ENCODE assay signal across 13 mouse cellular contexts in the genomic region with DNA sequence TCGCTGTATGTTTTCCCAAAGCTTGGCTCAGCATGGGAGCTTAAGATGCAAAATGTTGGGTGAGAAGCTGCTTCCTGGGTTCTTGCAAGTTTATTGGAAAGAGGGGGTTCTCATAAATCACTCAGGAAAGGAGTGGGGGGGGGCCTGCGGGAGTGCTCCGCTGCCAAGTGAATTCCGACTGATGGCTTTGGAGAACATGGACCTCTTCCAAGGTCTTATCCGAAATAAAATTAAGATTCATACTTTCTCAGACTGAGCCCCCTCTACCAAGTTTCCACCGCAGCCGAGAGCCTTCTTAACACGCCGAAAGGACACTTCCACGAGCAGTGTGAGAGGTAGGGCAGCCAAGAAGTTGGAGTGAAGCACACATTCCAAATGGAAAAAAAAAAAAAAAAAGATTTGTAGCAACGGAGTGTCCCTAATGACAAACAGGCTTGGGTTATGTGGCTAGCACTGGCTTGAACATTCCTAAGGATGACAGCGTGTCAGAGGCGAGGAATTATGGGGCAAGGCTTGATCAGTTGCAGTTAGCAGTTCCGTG. TPM values are rescaled to one million over a fixed set of nuclear protein-coding genes. Genes with fewer than 3 reads are reported as not detected.
DNase-seq lines count a peak whose midpoint lies in the region; ATAC-seq and TF ChIP-seq lines count a peak whose summit lies in the region.
"Had no signal": no experiment of that assay in that cellular context is flagged by ENCODE, and none has a peak within 500 bp of the region (broad histone marks: within the 10 kb centered on the region; RNA-seq: fewer than 3 reads in every experiment).

No protein-coding gene starts in this region.

- H3K27ac ChIP-seq in kidney, embryonic 14.5 days (ENCODE audit: low read depth, low read length): 0 out of 2 replicates have a peak overlapping the region, but pooled peaks have one; percentile 47
- peak overlapping the region; percentile 48 for H3K27ac ChIP-seq in embryonic fibroblast, embryonic 13.5 days (ENCODE audit: insufficient read depth, low read length)
- peak overlapping the region; percentile 49; the same call in 1 of the 2 replicates for H3K27ac ChIP-seq in stomach, postnatal 0 days (replicated peaks)
- H3K27ac ChIP-seq: hindbrain, embryonic 14.5 days; neural tube, embryonic 13.5 days had no signal

- no peak for TF ChIP-seq POLR2A in embryonic fibroblast, embryonic 13.5 days (IDR thresholded peaks at IDR 0.05; ENCODE audit: low read depth, low read length)

- no peak overlapping the region for H3K4me3 ChIP-seq in kidney, embryonic 14.5 days (ENCODE audit: low read length)
- no peak overlapping the region for H3K4me3 ChIP-seq in embryonic fibroblast, embryonic 13.5 days (ENCODE audit: insufficient read depth, low read length)
- no peak overlapping the region for H3K4me3 ChIP-seq in stomach, postnatal 0 days (ENCODE audit: low read depth, low read length)
- H3K4me3 ChIP-seq: heart, embryonic 12.5 days; neural tube, embryonic 13.5 days had no signal

- no peak overlapping the region for H3K4me2 ChIP-seq in kidney, embryonic 14.5 days (replicated peaks; ENCODE audit: low read depth, low read length)
- H3K4me2 ChIP-seq in stomach, postnatal 0 days (replicated peaks; ENCODE audit: low read depth): peak overlapping the region; percentile 17
- H3K4me2 ChIP-seq: heart, embryonic 12.5 days; hindbrain, embryonic 14.5 days; neural tube, embryonic 13.5 days had no signal

- H3K9me3 ChIP-seq in kidney, embryonic 14.5 days (ENCODE audit: control insufficient read depth, low read length): no peaks in the 10 kb centered on the region
- H3K9me3 ChIP-seq in stomach, postnatal 0 days (ENCODE audit: control insufficient read depth, low read length): no peaks in the 10 kb centered on the region
- H3K9me3 ChIP-seq: heart, embryonic 12.5 days; neural tube, embryonic 13.5 days had no signal

- WGBS in kidney, embryonic 14.5 days: 61% methylated on average over 14 of the region's 14 CpGs
- WGBS in stomach, postnatal 0 days: 52% methylated on average over 14 of the region's 14 CpGs

- no peak for DNase-seq in kidney, adult 18-20 months
- DNase-seq in kidney, postnatal 4 days: peak; percentile 56 to 71
- peak; percentile 12 for DNase-seq in stomach, postnatal 0 days (ENCODE audit: low spot score)
- DNase-seq in frontal cortex, adult 2 months (ENCODE audit: extremely low spot score in 1 of 2, low spot score in 1 of 2): no peak
- DNase-seq: cerebellum, adult 2 months; midbrain, embryonic 14.5 days had no signal

- H3K4me1 ChIP-seq in kidney, embryonic 14.5 days (ENCODE audit: control insufficient read depth, insufficient read depth, low read length): 0 out of 2 replicates have a peak, but pooled peaks cover 8% of the 10 kb centered on the region
- H3K4me1 ChIP-seq in embryonic fibroblast, embryonic 13.5 days (ENCODE audit: control insufficient read depth, insufficient read depth, low read length): peaks cover 24% of the 10 kb centered on the region
- no peaks in the 10 kb centered on the region for H3K4me1 ChIP-seq in stomach, postnatal 0 days (replicated peaks; ENCODE audit: control insufficient read depth, insufficient read depth)

- H3K27me3 ChIP-seq in kidney, embryonic 14.5 days (ENCODE audit: control insufficient read depth, insufficient read depth, low read length): no peaks in the 10 kb centered on the region
- no peaks in the 10 kb centered on the region for H3K27me3 ChIP-seq in stomach, postnatal 0 days (ENCODE audit: control insufficient read depth, insufficient read depth, low read length)
- H3K27me3 ChIP-seq: heart, embryonic 12.5 days; neural tube, embryonic 13.5 days had no signal

- 0 out of 2 replicates have a peak, but pooled peaks have one; percentile 29 for ATAC-seq in kidney, embryonic 14.5 days (ENCODE audit: low FRiP score, low TSS enrichment)
- ATAC-seq in stomach, postnatal 0 days (ENCODE audit: low FRiP score, low TSS enrichment): no peak
- no peak for ATAC-seq in frontal cortex, adult (ENCODE audit: low TSS enrichment)
- ATAC-seq: forebrain, embryonic 16.5 days had no signal

- no peak for TF ChIP-seq CTCF in embryonic fibroblast, embryonic 13.5 days (IDR thresholded peaks at IDR 0.05; ENCODE audit: borderline replicate concordance, insufficient read depth, low read length)
- TF ChIP-seq CTCF in stomach, postnatal 0 days (IDR thresholded peaks at IDR 0.05; ENCODE audit: low read depth): no peak

- no peak for TF ChIP-seq EP300 in stomach, postnatal 0 days (optimal IDR thresholded peaks at IDR 0.05)

- no peaks in the 10 kb centered on the region for H3K36me3 ChIP-seq in kidney, embryonic 14.5 days (ENCODE audit: control insufficient read depth, insufficient read depth, low read length)
- H3K36me3 ChIP-seq in stomach, postnatal 0 days (ENCODE audit: control insufficient read depth, insufficient read depth, low read length): no peaks in the 10 kb centered on the region
- H3K36me3 ChIP-seq: heart, embryonic 12.5 days; neural tube, embryonic 13.5 days had no signal

- no peak overlapping the region for H3K9ac ChIP-seq in kidney, embryonic 14.5 days (ENCODE audit: low read depth, low read length)
- H3K9ac ChIP-seq in stomach, postnatal 0 days (ENCODE audit: low read length): no peak overlapping the region
- H3K9ac ChIP-seq: heart, embryonic 12.5 days; hindbrain, embryonic 14.5 days; neural tube, embryonic 13.5 days had no signal

RNA-seq across cellular contexts. Expression of gene Prickle1, which starts 34.4 kb away (rescaled TPM):
- polyA plus RNA-seq in kidney, embryonic 14.5 days (2014; fragmentation: Nextera tagmentation; extraction: Ambion mirVana): 12.6 and 27.7 TPM in 2 replicates
- polyA plus RNA-seq in embryonic fibroblast, embryonic 13.5 days (2011; ENCODE audit: insufficient read length, low read depth, missing spikeins): 14.2 and 22.7 TPM in 2 replicates
- polyA plus RNA-seq in stomach, postnatal 0 days (2015; fragmentation: Nextera tagmentation; extraction: Ambion mirVana): 6.5 and 8.1 TPM in 2 replicates
- polyA plus RNA-seq in frontal cortex, adult 2 months (2012; rRNA removed): 39.9 and 44.3 TPM in 2 replicates

Comparison
In these comparisons a context has a peak if more than half of its experiments do, and no peak if none do; other contexts are left out.
1. DNase-seq: peak in kidney, postnatal 4 days (2 of 2) and stomach, postnatal 0 days (single experiment); none in kidney, adult 18-20 months (single experiment) and frontal cortex, adult 2 months (0 of 2).
2. Peak in every context shown above with its lines, with median percentiles within 50 percentile points of each other: H3K27ac ChIP-seq.